Mouse (Mus musculus) right cerebral cortex, postnatal 14 days (tissue): ENCODE measurements around the gene Cacna2d1.
A peak's percentile ranks its signal among the peaks of the same experiment; 100 is the strongest.

Experiments
- DNase-seq: peaks from one replicate; pipeline ENCODE4 v3.0.0; 2022

Gene Cacna2d1

GRCm38 (mm10) chr5:16063949-16064348 is 129.5 kb downstream of the Cacna2d1 start:
- no peak for DNase-seq

GRCm38 (mm10) chr5:16065816-16066215 is 131.3 kb downstream of the Cacna2d1 start:
- no peak for DNase-seq

- no peak for DNase-seq
Measured at GRCm38 (mm10) chr5:16082253-16082652, 147.8 kb downstream of the Cacna2d1 start.

- no peak for DNase-seq
Measured at GRCm38 (mm10) chr5:16086979-16087902, 152.8 kb downstream of the Cacna2d1 start.

- no peak for DNase-seq
Measured at GRCm38 (mm10) chr5:16087995-16088394, 153.5 kb downstream of the Cacna2d1 start.

- no peak for DNase-seq
Measured at GRCm38 (mm10) chr5:16092540-16092939, 158.0 kb downstream of the Cacna2d1 start.

- DNase-seq = peak; percentile 17
Measured at GRCm38 (mm10) chr5:16093071-16093693, 158.7 kb downstream of the Cacna2d1 start.

GRCm38 (mm10) chr5:16095345-16095744 is 160.9 kb downstream of the Cacna2d1 start:
- DNase-seq = no peak

- no peak for DNase-seq
Measured at GRCm38 (mm10) chr5:16098766-16099165, 164.3 kb downstream of the Cacna2d1 start.

GRCm38 (mm10) chr5:16101820-16102219 is 167.3 kb downstream of the Cacna2d1 start:
- DNase-seq = no peak

- no peak for DNase-seq
Measured at GRCm38 (mm10) chr5:16105701-16106100, 171.2 kb downstream of the Cacna2d1 start.

- DNase-seq = no peak
Measured at GRCm38 (mm10) chr5:16110643-16111042, 176.2 kb downstream of the Cacna2d1 start.

GRCm38 (mm10) chr5:16113879-16114278 is 179.4 kb downstream of the Cacna2d1 start:
- DNase-seq = no peak

GRCm38 (mm10) chr5:16121334-16121733 is 186.8 kb downstream of the Cacna2d1 start:
- no peak for DNase-seq

- no peak for DNase-seq
Measured at GRCm38 (mm10) chr5:16122110-16122509, 187.6 kb downstream of the Cacna2d1 start.

- no peak for DNase-seq
Measured at GRCm38 (mm10) chr5:16134286-16135094, 200.0 kb downstream of the Cacna2d1 start.

- DNase-seq = no peak
Measured at GRCm38 (mm10) chr5:16135986-16136385, 201.5 kb downstream of the Cacna2d1 start.

GRCm38 (mm10) chr5:16136839-16137238 is 202.3 kb downstream of the Cacna2d1 start:
- no peak for DNase-seq

GRCm38 (mm10) chr5:16146602-16147001 is 212.1 kb downstream of the Cacna2d1 start:
- no peak for DNase-seq

GRCm38 (mm10) chr5:16155375-16156284 is 221.1 kb downstream of the Cacna2d1 start:
- no peak for DNase-seq

GRCm38 (mm10) chr5:16163270-16163669 is 228.8 kb downstream of the Cacna2d1 start:
- no peak for DNase-seq
